Mouse (Mus musculus) neural tube, embryonic 10.5 days (tissue): ENCODE data around the gene Tomm5.
"Not testable (repeated sequence)": the region's sequence is repeated elsewhere in the genome, so short reads cannot be mapped to it uniquely, and the experiment has no call there.

Experiments
- DNase-seq: peaks from one replicate; pipeline ENCODE4 v3.0.0-alpha.2; 2017; ENCODE audit warnings: low spot score; ENCODE audit errors: extremely low spot score

Gene Tomm5

GRCm38 (mm10) chr4:45107601-45108277 is at the start of gene Tomm5:
Gene Tomm5, minus strand, starts transcription at chr4:45108114.
- DNase-seq: peak; percentile 84

DNA sequence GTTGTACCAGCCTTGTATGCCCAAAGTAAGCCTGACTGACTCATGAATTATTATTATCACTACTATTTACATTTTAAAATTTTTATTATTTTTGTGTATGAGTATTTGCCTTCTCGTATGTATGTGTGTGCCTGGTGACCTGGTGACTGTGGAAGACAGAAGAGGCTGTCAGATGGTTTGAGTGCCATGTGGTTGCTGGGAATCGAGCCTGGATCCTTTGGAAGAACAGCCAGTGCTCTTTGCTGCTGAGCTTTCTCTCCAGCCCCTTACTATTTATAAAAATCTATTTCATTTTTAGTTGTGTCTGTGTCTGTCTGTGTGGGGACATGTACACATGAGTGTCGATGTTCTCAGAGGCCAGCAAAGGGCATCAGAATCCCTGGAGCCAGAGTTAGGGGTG is 48.5 kb upstream of the Tomm5 start:
- no peak for DNase-seq

- DNase-seq: no peak
Measured at GRCm38 (mm10) chr4:45143005-45143404, 35.1 kb upstream of the Tomm5 start.

DNA sequence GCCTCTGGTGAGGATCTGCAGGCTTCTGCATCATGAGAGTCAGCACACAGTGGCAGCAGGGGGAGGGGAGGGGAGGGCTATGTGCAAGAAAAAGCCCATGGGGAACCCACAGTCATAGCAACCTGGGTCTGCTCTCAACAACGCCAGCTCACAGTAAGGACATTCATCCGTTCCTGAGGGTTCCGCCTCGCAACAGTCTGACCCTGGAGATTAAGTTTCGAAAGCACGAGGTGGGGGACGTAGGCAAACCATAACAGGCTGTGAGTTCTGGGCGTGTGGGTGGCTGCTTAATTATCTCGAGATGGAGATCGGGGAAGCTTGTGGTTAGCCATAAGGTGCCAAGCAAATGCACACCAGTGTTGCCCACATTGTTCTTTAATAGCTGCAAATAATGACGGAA is 34.5 kb upstream of the Tomm5 start:
- DNase-seq: no peak

DNA sequence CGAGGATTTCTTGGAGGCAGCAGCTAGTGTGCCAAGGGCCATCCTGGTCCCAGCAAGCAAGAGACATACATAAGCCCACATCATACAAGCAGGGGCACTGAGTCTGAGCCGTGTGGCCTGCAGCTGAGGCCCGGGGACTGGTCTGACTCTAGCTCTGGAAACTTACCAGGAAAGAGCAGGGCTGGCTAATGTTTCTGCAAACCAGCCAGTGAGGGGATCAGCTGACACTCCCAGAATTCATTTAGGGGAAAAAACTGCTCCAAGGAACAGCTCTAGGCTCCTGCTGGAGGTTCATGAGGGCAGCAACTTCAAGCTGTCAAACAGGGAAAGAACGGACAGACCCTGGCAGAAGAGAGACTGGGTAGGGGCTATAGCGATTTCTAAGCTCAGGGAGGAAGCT is 33.9 kb upstream of the Tomm5 start:
- DNase-seq: no peak

- DNase-seq: no peak
Measured at GRCm38 (mm10) chr4:45137636-45138035, 29.7 kb upstream of the Tomm5 start.

- DNase-seq: no peak
Measured at GRCm38 (mm10) chr4:45134471-45134870, 26.6 kb upstream of the Tomm5 start.

GRCm38 (mm10) chr4:45131021-45131420 is 23.1 kb upstream of the Tomm5 start:
- DNase-seq: no peak

DNA sequence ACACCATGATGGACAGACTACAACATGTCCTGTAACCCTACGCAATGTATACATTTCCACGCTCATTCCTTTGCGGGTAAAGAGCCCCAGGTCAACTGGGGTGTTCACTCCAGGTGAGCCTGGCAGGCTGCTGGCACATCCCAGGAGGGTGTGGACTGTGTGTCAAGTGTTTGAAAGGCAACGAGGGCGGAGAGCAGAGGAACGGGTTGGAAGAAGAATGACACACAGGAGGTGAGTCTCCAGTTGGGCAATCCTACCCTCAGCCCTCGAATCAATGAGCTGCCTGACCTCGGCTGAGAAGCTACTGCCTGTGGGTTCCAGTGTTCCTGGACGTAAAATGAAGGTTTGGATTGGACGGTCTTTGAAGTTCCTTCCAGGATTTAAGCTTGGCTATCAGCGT is 13.4 kb upstream of the Tomm5 start:
- no peak for DNase-seq

GRCm38 (mm10) chr4:45108456-45109110 is 669 bp upstream of the Tomm5 start:
- no peak for DNase-seq

GRCm38 (mm10) chr4:45107066-45107465 is 848 bp downstream of the Tomm5 start:
- DNase-seq: no peak

GRCm38 (mm10) chr4:45106409-45106808 is 1.5 kb downstream of the Tomm5 start:
- no peak for DNase-seq

DNA sequence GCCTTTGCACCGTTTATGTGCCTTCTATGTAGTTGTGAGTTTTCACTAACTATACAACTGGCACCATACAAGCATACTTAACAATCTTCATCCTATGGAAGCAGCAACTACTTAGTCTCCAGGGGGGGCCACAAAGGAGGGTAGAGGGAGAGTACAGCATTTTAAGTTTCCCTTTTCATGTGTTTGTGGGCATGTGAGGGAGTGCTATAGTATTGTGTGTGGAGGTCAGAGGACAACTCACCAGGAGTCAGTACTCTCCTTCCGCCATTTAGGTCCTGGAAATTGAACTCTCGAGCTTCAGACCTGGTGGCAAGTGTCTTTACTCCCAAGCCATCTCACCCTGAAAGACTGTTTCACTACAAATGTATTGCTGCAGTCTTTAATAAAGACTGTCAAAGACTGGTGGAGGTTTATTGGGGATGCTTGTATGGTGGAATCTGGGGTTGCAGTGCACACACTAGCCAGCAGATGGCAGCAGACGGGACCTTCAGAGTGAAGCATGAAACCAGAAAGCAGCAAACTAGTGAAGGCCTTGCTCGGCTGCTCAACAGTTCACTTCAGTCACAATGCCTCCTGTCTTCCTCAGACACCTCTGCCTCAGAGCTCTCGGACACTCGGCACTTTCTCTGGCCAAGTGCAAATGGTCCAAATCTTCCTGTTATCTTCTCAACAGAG is 10.6 kb downstream of the Tomm5 start:
- DNase-seq: peak; percentile 80

GRCm38 (mm10) chr4:45084895-45085290 is 23.0 kb downstream of the Tomm5 start:
- no peak for DNase-seq

- peak; percentile 92 for DNase-seq
Measured at GRCm38 (mm10) chr4:45084021-45084894, 23.7 kb downstream of the Tomm5 start, which contains the start of gene Fbxo10. Gene Fbxo10, minus strand, starts transcription at chr4:45084604.

- peak; percentile 30 for DNase-seq
Measured at GRCm38 (mm10) chr4:45083487-45083886, 24.4 kb downstream of the Tomm5 start.

GRCm38 (mm10) chr4:45082951-45083350 is 25.0 kb downstream of the Tomm5 start:
- DNase-seq: no peak

GRCm38 (mm10) chr4:45081041-45081440 is 26.9 kb downstream of the Tomm5 start:
- not testable (repeated sequence) for DNase-seq

DNA sequence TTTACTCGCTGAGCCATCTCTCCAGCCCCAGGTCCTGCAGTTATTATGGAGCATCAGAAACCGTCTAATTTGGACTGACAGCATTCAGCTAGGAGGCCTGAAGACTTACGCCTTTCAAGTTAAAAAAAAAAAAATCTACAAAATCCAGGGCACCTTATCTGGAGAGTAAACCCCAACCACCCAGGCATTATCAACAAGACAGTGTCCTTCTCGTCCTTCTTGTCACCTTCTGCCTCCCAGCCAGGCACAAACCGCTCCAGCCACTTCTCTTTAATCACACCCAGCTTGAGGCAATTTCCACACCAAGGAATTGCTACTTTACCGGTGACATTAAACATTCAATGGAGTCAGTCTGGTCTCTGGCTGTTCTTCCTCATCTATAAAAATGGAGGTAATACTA is 34.4 kb downstream of the Tomm5 start:
- DNase-seq: no peak

DNA sequence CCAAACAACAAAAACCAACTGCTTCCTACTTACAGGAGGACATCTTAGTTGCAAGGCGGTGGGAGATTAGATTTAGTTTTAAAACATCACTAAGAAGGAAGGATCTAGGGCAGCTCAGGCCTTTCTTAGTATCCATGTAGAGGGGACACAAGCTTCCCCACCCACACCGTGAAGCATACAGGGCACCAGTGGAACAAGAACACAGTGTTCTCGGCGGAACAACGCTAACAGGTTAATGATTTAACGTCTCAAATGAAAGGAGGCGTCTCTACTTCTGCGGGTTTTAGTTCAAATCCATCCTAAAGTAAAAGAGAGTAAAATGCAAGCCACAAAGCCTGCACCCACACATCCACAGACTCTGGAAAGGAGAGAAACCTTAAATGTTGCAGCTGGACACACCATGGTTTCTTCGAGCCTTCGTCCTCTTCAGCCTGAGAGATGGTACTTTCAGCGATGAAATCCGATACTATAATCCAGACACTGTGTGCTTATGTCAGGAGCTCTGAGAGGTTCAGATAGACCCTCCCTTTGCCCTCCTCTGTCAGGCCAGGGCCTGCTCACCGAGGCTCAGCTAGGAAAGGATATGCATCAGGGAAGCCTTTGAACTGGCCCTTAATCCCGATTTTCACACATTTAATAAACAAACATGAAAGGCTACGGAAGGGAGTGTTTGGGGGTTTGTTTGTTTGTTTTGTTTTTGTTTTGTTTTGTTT is 35.5 kb downstream of the Tomm5 start:
- DNase-seq: no peak

DNA sequence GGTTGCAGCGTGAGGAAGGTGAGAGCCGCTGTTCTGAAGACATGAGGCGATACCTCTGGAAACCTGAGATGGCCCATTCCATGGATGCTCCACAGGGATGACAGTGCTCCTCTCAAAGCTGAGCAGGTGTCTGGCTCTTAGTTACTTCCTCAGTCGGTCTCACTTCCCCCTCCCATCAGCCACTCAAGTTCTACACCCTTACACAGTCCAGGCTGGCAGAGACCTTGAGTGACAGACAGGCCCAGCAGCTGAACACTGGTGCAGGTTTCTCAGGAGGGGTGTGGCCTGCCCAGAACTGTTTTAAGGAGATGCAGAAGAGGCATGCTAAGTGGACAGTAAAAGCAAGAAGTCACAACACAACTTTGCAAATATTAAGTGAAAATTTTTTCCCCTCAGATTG is 40.2 kb downstream of the Tomm5 start:
- DNase-seq: no peak
